Mouse (Mus musculus): ENCODE measurements at regions not wholly inside any gene's neighbourhood (a gene's known extent, or its start where the extent isn't known, plus 50 kb on each side); places are given as distances from the start of the nearest gene placed in this dataset.

DNA sequence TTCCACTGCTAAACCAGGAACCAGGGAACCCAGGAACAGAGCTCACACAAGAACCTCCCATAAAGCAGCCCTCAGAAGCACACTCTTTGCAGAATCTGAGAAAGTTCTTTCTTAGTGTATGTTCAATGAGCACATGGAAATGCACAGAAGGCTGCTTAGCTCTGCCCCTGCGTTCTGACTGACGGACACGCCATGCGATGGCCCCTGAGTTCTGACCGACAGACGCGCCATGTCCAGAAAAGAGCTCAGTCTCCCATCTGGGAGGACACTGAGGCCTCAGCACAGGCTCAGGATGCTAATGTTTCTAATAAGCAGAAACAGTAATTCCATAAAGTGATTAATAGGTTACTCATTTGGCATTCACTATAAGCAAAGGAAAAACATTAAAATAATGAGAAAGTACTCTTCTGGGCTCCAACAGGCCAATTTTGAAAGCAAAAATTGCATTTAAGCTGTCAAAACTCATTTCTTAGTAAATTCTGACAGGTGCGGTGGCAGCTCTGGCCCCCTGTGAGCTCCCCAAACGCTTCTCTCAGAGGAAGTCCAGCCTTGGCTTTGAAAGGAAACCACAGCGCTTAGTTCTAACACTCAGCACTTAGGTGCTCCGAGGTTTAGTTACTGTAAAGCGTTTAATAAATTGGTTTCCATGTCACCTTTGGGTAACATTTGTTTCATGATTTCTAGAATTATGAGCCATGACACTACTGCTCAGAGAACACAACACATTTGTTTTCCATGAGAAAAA lies 309.9 kb upstream of the Smim15 start:
- H3K27me3 ChIP-seq (replicated peaks; ENCODE audit: control insufficient read depth, insufficient read depth, low read length), result no peaks in the 10 kb centered on the region
- no peak overlapping the region for H3K27ac ChIP-seq (ENCODE audit: low read length)
- H3K4me1 ChIP-seq (replicated peaks; ENCODE audit: control insufficient read depth, insufficient read depth, low read length), result no peaks in the 10 kb centered on the region
- H3K4me3 ChIP-seq (replicated peaks; ENCODE audit: low read length), result no peak overlapping the region
- H3K4me2 ChIP-seq (ENCODE audit: low read length), result no peak overlapping the region
- H3K9me3 ChIP-seq (ENCODE audit: control insufficient read depth, low read length), result no peaks in the 10 kb centered on the region
- 90% methylated on average over 12 of the region's 12 CpGs for WGBS
- ATAC-seq, result no peak
- H3K9ac ChIP-seq (replicated peaks; ENCODE audit: low read depth, low read length), result no peak overlapping the region
- H3K36me3 ChIP-seq (ENCODE audit: control insufficient read depth, insufficient read depth), result peaks cover 18% of the 10 kb centered on the region

DNA sequence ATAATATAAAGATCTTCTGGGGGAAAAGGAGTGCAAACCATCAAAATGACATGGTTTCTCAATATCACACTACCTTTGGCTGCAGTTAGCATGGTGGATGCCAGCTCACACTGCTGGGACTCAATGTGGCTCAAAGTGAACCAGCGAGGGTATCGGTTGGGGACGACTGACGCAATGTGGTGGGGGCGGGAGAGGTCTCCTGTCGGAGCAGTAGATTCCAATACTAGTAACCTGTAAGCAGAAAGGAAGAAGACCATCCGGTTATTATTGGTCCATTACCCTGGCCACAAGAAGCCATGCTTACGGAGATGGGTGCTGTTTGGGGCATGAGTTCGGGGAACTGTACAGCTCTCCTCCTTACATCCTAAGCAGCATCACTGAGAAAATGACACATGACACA lies 313.3 kb upstream of the Smim15 start:
- Histone ChIP-seq H3K27ac (ENCODE audit: low read length) (no peak overlapping the region), H3K4me3 (replicated peaks; ENCODE audit: low read length) (no peak overlapping the region), H3K9ac (replicated peaks; ENCODE audit: low read depth, low read length) (no peak overlapping the region), H3K4me1 (replicated peaks; ENCODE audit: control insufficient read depth, insufficient read depth, low read length) (no peaks in the 10 kb centered on the region), H3K27me3 (replicated peaks; ENCODE audit: control insufficient read depth, insufficient read depth, low read length) (no peaks in the 10 kb centered on the region), H3K4me2 (ENCODE audit: low read length) (no peak overlapping the region), H3K36me3 (ENCODE audit: control insufficient read depth, insufficient read depth) (peaks cover 31% of the 10 kb centered on the region), H3K9me3 (ENCODE audit: control insufficient read depth, low read length) (no peaks in the 10 kb centered on the region)
- no peak for ATAC-seq
- 94% methylated on average over 9 of the region's 9 CpGs for WGBS

- Histone ChIP-seq H3K9ac (replicated peaks; ENCODE audit: low read depth, low read length) (no peak overlapping the region), H3K4me1 (replicated peaks; ENCODE audit: control insufficient read depth, insufficient read depth, low read length) (no peaks in the 10 kb centered on the region), H3K27ac (ENCODE audit: low read length) (no peak overlapping the region), H3K4me3 (replicated peaks; ENCODE audit: low read length) (no peak overlapping the region), H3K4me2 (ENCODE audit: low read length) (no peak overlapping the region), H3K36me3 (ENCODE audit: control insufficient read depth, insufficient read depth) (peaks cover 31% of the 10 kb centered on the region), H3K9me3 (ENCODE audit: control insufficient read depth, low read length) (no peaks in the 10 kb centered on the region), H3K27me3 (replicated peaks; ENCODE audit: control insufficient read depth, insufficient read depth, low read length) (no peaks in the 10 kb centered on the region)
- 96% methylated on average over 20 of the region's 20 CpGs for WGBS
- ATAC-seq, result no peak
Observed at GRCm38 (mm10) chr13:107726491-107726890, 317.8 kb upstream of the Smim15 start.

DNA sequence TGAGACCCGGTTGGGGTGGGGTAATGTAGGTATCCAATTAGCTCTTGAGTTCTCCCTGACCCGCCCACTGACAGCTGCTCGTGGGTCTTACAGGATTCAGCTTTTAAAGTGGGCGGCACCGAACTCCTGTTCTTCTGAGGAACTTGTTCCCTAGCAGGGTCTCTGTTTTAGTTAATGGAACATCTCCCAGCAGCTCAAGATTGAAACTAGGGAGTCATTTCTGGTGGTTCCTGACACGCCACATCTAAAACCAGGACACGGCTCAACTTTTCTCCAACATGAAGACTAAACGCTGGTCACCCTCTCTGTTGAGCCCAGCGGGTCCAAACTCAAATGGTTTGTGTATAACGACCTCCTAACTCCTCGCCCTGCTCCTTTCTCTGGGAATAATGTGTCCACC lies 322.3 kb upstream of the Smim15 start:
- H3K9ac ChIP-seq (replicated peaks; ENCODE audit: low read depth, low read length), result no peak overlapping the region
- peaks cover 9% of the 10 kb centered on the region for H3K36me3 ChIP-seq (ENCODE audit: control insufficient read depth, insufficient read depth)
- H3K4me2 ChIP-seq (ENCODE audit: low read length), result no peak overlapping the region
- no peaks in the 10 kb centered on the region for H3K27me3 ChIP-seq (replicated peaks; ENCODE audit: control insufficient read depth, insufficient read depth, low read length)
- no peak overlapping the region for H3K27ac ChIP-seq (ENCODE audit: low read length)
- peaks cover 3% of the 10 kb centered on the region; the same call in 1 of the 2 replicates for H3K4me1 ChIP-seq (replicated peaks; ENCODE audit: control insufficient read depth, insufficient read depth, low read length)
- H3K9me3 ChIP-seq (ENCODE audit: control insufficient read depth, low read length), result no peaks in the 10 kb centered on the region
- ATAC-seq, result no peak
- H3K4me3 ChIP-seq (replicated peaks; ENCODE audit: low read length), result no peak overlapping the region
- 86% methylated on average over 11 of the region's 11 CpGs for WGBS

DNA sequence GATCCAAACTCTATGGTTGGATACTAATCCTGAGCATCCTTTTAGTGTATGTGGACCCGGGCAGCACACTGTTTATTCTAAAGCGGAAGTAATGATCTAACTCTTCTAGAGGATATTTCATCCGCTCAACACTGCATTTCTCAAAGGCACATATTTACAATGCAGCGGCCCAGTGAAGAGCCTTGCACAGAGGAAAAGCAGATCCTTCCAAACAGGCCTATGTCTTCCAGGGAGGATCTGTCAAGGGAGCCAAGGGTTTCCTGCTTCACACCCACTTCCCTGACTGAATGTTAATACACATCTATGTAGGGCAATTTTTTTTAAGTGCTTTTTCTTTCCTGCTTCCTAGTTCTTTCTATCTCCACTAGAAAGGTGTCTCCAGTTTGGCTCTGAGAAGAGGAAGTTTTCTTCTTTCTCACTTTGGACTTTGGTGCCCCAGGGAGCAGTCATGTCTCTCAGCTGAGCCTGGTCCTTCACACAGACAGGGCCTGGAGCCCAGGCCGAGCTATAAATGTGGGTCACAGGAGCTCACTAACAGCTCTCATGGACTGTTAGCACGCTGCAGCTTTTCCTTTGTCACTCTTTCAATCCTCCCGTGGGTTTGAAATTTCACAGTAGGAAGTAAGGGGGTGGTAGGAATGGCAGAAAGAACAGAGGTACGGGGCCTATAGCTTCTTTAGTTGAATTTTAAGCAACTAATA lies 323.2 kb upstream of the Smim15 start:
- Histone ChIP-seq H3K4me3 (replicated peaks; ENCODE audit: low read length) (no peak overlapping the region), H3K9ac (replicated peaks; ENCODE audit: low read depth, low read length) (no peak overlapping the region), H3K9me3 (ENCODE audit: control insufficient read depth, low read length) (no peaks in the 10 kb centered on the region), H3K36me3 (ENCODE audit: control insufficient read depth, insufficient read depth) (0 out of 2 replicates have a peak, but pooled peaks cover 2% of the 10 kb centered on the region), H3K4me2 (ENCODE audit: low read length) (no peak overlapping the region), H3K27me3 (replicated peaks; ENCODE audit: control insufficient read depth, insufficient read depth, low read length) (no peaks in the 10 kb centered on the region), H3K27ac (ENCODE audit: low read length) (no peak overlapping the region), H3K4me1 (replicated peaks; ENCODE audit: control insufficient read depth, insufficient read depth, low read length) (peaks cover 3% of the 10 kb centered on the region; the same call in 1 of the 2 replicates)
- ATAC-seq, result no peak
- WGBS, result 75% methylated on average over 8 of the region's 8 CpGs

- H3K36me3 ChIP-seq (ENCODE audit: control insufficient read depth, insufficient read depth), result no peaks in the 10 kb centered on the region
- no peak overlapping the region for H3K27ac ChIP-seq (ENCODE audit: low read length)
- peaks cover 3% of the 10 kb centered on the region; the same call in 1 of the 2 replicates for H3K4me1 ChIP-seq (replicated peaks; ENCODE audit: control insufficient read depth, insufficient read depth, low read length)
- H3K4me3 ChIP-seq (replicated peaks; ENCODE audit: low read length), result no peak overlapping the region
- H3K9ac ChIP-seq (replicated peaks; ENCODE audit: low read depth, low read length), result no peak overlapping the region
- H3K27me3 ChIP-seq (replicated peaks; ENCODE audit: control insufficient read depth, insufficient read depth, low read length), result no peaks in the 10 kb centered on the region
- 39% methylated on average over 14 of the region's 14 CpGs for WGBS
- H3K4me2 ChIP-seq (ENCODE audit: low read length), result no peak overlapping the region
- peak; percentile 83 for ATAC-seq
- H3K9me3 ChIP-seq (ENCODE audit: control insufficient read depth, low read length), result no peaks in the 10 kb centered on the region
Observed at GRCm38 (mm10) chr13:107718973-107719620, 325.1 kb upstream of the Smim15 start.

- 96% methylated on average over 4 of the region's 4 CpGs for WGBS
- no peaks in the 10 kb centered on the region for H3K9me3 ChIP-seq (ENCODE audit: control insufficient read depth, low read length)
- no peaks in the 10 kb centered on the region for H3K27me3 ChIP-seq (replicated peaks; ENCODE audit: control insufficient read depth, insufficient read depth, low read length)
- no peaks in the 10 kb centered on the region for H3K36me3 ChIP-seq (ENCODE audit: control insufficient read depth, insufficient read depth)
- H3K4me2 ChIP-seq (ENCODE audit: low read length), result no peak overlapping the region
- no peak overlapping the region for H3K4me3 ChIP-seq (replicated peaks; ENCODE audit: low read length)
- no peak overlapping the region for H3K9ac ChIP-seq (replicated peaks; ENCODE audit: low read depth, low read length)
- ATAC-seq, result no peak
- H3K27ac ChIP-seq (ENCODE audit: low read length), result no peak overlapping the region
- H3K4me1 ChIP-seq (replicated peaks; ENCODE audit: control insufficient read depth, insufficient read depth, low read length), result peaks cover 3% of the 10 kb centered on the region; the same call in 1 of the 2 replicates
Observed at GRCm38 (mm10) chr13:107715616-107716015, 328.6 kb upstream of the Smim15 start.

DNA sequence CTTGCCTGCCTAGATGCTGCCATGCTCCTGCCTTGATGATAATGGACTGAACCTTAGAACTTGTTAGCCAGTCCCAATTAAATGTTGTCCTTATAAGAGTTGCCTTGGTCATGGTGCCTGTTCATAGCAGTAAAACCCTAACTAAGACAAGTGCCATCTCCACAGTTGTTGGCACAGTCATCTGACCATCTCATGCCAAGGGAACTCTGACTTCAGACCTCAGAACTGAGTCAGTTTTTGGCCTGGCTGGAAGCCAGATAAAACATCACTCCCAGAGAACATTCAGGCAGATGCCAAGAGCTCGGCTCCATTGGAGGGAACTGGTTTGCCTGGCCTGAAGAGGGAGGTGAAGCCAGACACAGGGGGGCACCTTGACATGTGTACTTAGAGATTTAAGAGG lies 330.2 kb upstream of the Smim15 start:
- H3K9me3 ChIP-seq (ENCODE audit: control insufficient read depth, low read length), result no peaks in the 10 kb centered on the region
- no peaks in the 10 kb centered on the region for H3K4me1 ChIP-seq (replicated peaks; ENCODE audit: control insufficient read depth, insufficient read depth, low read length)
- H3K27me3 ChIP-seq (replicated peaks; ENCODE audit: control insufficient read depth, insufficient read depth, low read length), result no peaks in the 10 kb centered on the region
- no peak overlapping the region for H3K4me2 ChIP-seq (ENCODE audit: low read length)
- no peak overlapping the region for H3K9ac ChIP-seq (replicated peaks; ENCODE audit: low read depth, low read length)
- 91% methylated on average over 1 of the region's 1 CpGs for WGBS
- no peak for ATAC-seq
- no peaks in the 10 kb centered on the region for H3K36me3 ChIP-seq (ENCODE audit: control insufficient read depth, insufficient read depth)
- H3K27ac ChIP-seq (ENCODE audit: low read length), result no peak overlapping the region
- H3K4me3 ChIP-seq (replicated peaks; ENCODE audit: low read length), result no peak overlapping the region

DNA sequence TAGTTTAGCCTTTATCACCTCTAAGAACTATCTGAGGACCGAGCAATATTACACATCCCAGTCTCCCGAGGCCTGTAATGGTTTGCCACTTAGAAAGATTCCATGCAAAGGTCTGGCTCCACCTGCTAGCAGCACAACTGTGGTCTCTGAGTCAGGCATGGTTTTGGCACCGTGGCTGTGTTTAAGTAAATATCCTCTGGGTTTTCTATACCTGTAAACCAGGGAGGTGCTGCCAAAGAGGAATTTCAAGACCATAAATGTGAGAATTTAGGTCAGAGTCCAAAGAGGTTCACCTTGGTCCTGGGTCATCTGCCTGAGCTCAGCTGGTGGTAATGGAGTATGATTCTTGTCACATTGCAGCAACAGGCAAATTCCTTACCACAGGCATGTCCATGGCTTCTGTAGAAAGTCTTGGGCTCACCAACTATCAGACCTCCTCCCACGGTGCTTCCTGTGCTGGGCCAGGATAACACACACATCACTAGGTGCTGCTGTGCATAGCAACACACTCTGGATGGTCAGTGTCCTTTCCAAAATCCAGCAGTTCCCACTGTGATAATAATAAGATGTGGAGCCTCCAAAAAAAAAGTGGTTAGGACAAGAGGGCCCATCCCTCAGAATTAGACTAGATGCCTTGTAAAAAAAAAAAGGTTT lies 332.8 kb upstream of the Smim15 start:
- WGBS, result 85% methylated on average over 4 of the region's 4 CpGs
- Histone ChIP-seq H3K27me3 (replicated peaks; ENCODE audit: control insufficient read depth, insufficient read depth, low read length) (no peaks in the 10 kb centered on the region), H3K4me3 (replicated peaks; ENCODE audit: low read length) (no peak overlapping the region), H3K9ac (replicated peaks; ENCODE audit: low read depth, low read length) (no peak overlapping the region), H3K4me1 (replicated peaks; ENCODE audit: control insufficient read depth, insufficient read depth, low read length) (no peaks in the 10 kb centered on the region), H3K36me3 (ENCODE audit: control insufficient read depth, insufficient read depth) (no peaks in the 10 kb centered on the region), H3K4me2 (ENCODE audit: low read length) (no peak overlapping the region), H3K27ac (ENCODE audit: low read length) (no peak overlapping the region), H3K9me3 (ENCODE audit: control insufficient read depth, low read length) (no peaks in the 10 kb centered on the region)
- ATAC-seq, result no peak
